Mouse (Mus musculus) ES-E14 (cell line): ENCODE measurements around the gene Fkbp1b.

Experiments used
- HCFC1 ChIP-seq: IDR thresholded peaks from 2 replicates; pipeline ENCODE4 v1.6.1; 2012; ENCODE audit warnings: low read length, inconsistent platforms, borderline replicate concordance; ENCODE audit not compliant: insufficient read depth
- ZC3H11A ChIP-seq: IDR thresholded peaks from 2 replicates; pipeline ENCODE4 v1.6.1; 2012; ENCODE audit warnings: low read depth, mild to moderate bottlenecking, inconsistent platforms, low read length, borderline replicate concordance

- TF ChIP-seq ZC3H11A = no peak
- TF ChIP-seq HCFC1 = no peak
Observed at GRCm38 (mm10) chr12:4811036-4811435, 30.4 kb downstream of the Fkbp1b start.
